Mouse (Mus musculus): ENCODE data around the gene Hnrnpul1. TPM values are rescaled to one million over a fixed set of nuclear protein-coding genes. Genes with fewer than 3 reads are reported as not detected.

Hnrnpul1 gene
- total and polyA plus RNA-seq, 2 experiments from 2014 or later, result 47.9 to 144 TPM

DNA sequence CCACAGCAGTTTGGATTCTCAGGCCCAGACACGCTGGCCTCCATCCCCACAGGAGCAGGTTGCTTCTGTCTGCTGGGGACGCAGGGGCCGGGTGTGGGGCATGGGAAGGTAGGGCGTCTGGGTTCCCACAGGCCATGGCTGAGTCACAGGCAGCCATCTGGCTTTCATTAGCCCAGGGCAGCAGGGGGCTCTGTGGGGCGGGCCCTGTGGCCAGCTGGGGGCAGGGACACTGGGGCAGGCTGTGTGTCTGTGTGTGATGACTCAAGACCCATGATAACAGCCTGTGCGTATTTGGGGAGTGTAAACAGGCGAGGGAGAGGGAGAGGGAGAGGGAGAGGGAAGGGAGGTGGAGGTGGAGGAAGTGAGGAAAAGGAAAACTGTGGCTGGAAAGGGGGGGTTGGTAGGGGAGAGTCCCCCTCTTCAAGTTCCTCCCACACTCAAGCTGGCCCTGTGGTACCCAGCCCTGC, 42.8 kb downstream of the Hnrnpul1 start:
- Histone ChIP-seq H3K9me3 (ENCODE audit: low read length) (no peaks in the 10 kb centered on the region), H3K4me3 (ENCODE audit: low read depth, low read length) (no peak overlapping the region), H3K9ac (no peak overlapping the region), H3K27ac (ENCODE audit: low read depth, low read length) (no peak overlapping the region), H3K4me1 (ENCODE audit: insufficient read depth) (no peaks in the 10 kb centered on the region), H3K36me3 (ENCODE audit: insufficient read depth) (peaks cover 39% of the 10 kb centered on the region), H3K27me3 (ENCODE audit: insufficient read depth, low read length) (no peaks in the 10 kb centered on the region), H3K4me2 (ENCODE audit: low read depth) (no peak overlapping the region)
- no peak for TF ChIP-seq CTCF (IDR thresholded peaks at IDR 0.05; ENCODE audit: low read depth)
- ATAC-seq (no peak), DNase-seq (no peak)
- WGBS, result 52% methylated on average over 7 of the region's 7 CpGs

DNA sequence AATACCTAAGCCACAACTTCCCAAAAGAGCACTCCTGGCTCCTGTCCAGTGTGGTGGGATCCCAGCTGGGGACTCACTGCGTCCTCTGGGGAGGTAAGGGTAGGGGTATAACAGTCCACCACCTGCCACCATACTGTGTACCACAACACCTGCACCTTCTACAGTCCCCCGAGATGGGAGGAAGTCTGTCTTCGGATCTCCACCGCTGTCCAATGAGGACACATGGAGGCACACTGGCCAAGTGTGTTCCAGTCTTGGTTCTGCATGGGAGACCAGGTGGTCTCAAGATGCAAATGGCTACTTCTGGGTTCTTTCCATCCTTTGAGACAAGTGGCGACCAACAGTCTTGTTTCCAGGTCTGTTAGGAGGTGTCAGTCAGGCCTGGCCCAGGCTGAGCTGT, 43.4 kb downstream of the Hnrnpul1 start:
- DNase-seq (no peak), ATAC-seq (no peak)
- H3K4me2 ChIP-seq (ENCODE audit: low read depth), result no peak overlapping the region
- H3K4me3 ChIP-seq (ENCODE audit: low read depth, low read length), result no peak overlapping the region
- no peak overlapping the region for H3K9ac ChIP-seq
- TF ChIP-seq CTCF (IDR thresholded peaks at IDR 0.05; ENCODE audit: low read depth), result no peak
- 73% methylated on average over 5 of the region's 5 CpGs for WGBS
- H3K4me1 ChIP-seq (ENCODE audit: insufficient read depth), result no peaks in the 10 kb centered on the region
- H3K27me3 ChIP-seq (ENCODE audit: insufficient read depth, low read length), result no peaks in the 10 kb centered on the region
- H3K9me3 ChIP-seq (ENCODE audit: low read length), result no peaks in the 10 kb centered on the region
- H3K36me3 ChIP-seq (ENCODE audit: insufficient read depth), result peaks cover 39% of the 10 kb centered on the region
- no peak overlapping the region for H3K27ac ChIP-seq (ENCODE audit: low read depth, low read length)

DNA sequence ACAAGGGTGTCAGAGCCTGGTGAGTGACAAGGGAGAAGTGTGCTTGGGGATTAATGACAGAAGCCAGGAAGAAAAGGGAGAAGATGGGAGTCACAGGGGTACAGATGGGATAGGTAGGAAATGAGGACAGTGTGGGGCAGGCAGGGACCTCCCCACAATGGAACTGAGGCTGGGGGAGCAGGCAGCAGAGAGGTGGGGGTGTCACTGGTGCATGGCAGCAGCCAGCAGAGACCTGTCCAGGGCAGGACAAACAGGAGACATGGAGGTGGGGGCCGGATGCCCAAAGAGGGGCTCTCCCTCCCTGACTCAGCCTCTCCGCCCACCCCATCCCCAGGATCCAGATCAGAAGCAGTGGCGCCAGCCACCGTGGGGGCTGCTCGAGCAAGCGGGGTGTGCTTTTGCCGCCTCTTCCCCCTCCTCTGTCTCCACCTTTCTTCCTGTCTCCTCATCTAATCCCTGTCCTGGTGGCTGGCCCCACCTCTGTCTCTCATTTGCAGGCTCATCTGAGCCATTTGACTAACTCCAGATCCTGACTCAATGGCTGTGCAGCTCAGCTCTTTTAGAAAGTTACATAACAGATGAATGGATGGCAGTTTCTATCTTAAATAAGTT, 43.9 kb downstream of the Hnrnpul1 start:
- DNase-seq (no peak), ATAC-seq (peak; percentile 13; the same call in 1 of the 2 replicates)
- Histone ChIP-seq H3K36me3 (ENCODE audit: insufficient read depth) (peaks cover 35% of the 10 kb centered on the region), H3K27me3 (ENCODE audit: insufficient read depth, low read length) (no peaks in the 10 kb centered on the region), H3K4me1 (ENCODE audit: insufficient read depth) (no peaks in the 10 kb centered on the region), H3K4me2 (ENCODE audit: low read depth) (no peak overlapping the region), H3K27ac (ENCODE audit: low read depth, low read length) (no peak overlapping the region), H3K9me3 (ENCODE audit: low read length) (no peaks in the 10 kb centered on the region), H3K4me3 (ENCODE audit: low read depth, low read length) (no peak overlapping the region), H3K9ac (no peak overlapping the region)
- no peak for TF ChIP-seq CTCF (IDR thresholded peaks at IDR 0.05; ENCODE audit: low read depth)
- 8% methylated on average over 7 of the region's 7 CpGs for WGBS

DNA sequence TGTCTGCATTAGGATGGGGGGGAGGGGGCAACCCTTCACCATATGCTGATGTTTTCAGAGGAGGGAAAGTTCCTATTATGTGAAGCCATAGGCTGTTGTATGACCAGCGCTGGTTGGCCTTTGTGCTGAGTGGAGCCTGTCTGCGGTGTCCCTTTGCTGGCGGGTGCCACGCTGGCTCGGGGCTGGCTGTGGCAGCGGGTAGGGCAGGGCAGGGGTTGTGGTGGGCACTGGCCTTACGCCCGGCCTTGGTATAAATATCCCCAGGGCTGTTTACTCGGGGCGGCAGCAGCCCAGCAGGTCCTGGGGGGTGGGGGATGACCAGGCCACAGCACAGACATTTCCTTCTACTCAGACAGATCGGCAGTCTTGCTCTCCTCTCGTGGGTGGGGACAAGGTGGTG, 44.6 kb downstream of the Hnrnpul1 start:
- Histone ChIP-seq H3K4me2 (ENCODE audit: low read depth) (no peak overlapping the region), H3K27me3 (ENCODE audit: insufficient read depth, low read length) (no peaks in the 10 kb centered on the region), H3K36me3 (ENCODE audit: insufficient read depth) (peaks cover 28% of the 10 kb centered on the region), H3K9ac (no peak overlapping the region), H3K9me3 (ENCODE audit: low read length) (no peaks in the 10 kb centered on the region), H3K4me1 (ENCODE audit: insufficient read depth) (0 out of 2 replicates have a peak, but pooled peaks cover 2% of the 10 kb centered on the region), H3K27ac (ENCODE audit: low read depth, low read length) (no peak overlapping the region), H3K4me3 (ENCODE audit: low read depth, low read length) (no peak overlapping the region)
- no peak for TF ChIP-seq CTCF (IDR thresholded peaks at IDR 0.05; ENCODE audit: low read depth)
- WGBS, result 12% methylated on average over 12 of the region's 12 CpGs
- DNase-seq (no peak), ATAC-seq (no peak; the same call in 1 of the 2 replicates)

DNA sequence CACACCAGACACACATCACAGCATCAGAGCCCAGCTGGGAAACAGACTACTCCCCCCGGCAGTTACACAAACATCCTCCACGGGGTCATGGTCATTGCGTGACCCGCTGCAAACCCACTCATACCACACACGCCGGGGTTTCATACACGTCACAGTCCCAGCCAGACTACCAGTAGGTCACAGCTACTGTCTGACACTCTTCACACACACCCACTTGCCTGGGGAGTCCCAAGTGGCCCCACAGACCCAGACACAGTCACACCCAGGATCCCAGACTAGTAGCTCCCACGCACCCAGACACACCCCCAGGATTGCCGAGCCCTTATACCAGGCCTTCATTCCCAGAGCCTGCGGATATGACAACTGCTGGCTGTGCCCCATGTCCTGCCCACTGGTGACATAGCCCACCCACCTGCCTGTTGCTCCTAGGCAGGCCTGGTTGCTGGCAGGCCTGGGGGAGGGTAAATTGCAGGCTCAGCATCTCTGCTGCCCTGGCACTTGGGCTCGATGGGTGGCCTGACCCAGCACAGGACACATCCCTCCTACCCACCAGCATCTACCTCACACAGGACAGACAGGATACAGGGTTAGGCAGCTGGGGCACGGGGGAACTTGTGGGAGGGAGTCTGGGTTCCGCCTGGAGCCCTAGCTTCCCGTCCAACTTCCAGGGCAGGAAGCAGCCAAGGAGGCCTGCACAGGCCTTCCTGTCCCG, 46.8 kb downstream of the Hnrnpul1 start:
- Histone ChIP-seq H3K9ac (no peak overlapping the region), H3K36me3 (ENCODE audit: insufficient read depth) (peaks cover 7% of the 10 kb centered on the region; the same call in 1 of the 2 replicates), H3K9me3 (ENCODE audit: low read length) (no peaks in the 10 kb centered on the region), H3K4me1 (ENCODE audit: insufficient read depth) (0 out of 2 replicates have a peak, but pooled peaks cover 2% of the 10 kb centered on the region), H3K27ac (ENCODE audit: low read depth, low read length) (no peak overlapping the region), H3K4me2 (ENCODE audit: low read depth) (no peak overlapping the region), H3K4me3 (ENCODE audit: low read depth, low read length) (no peak overlapping the region), H3K27me3 (ENCODE audit: insufficient read depth, low read length) (no peaks in the 10 kb centered on the region)
- WGBS, result 73% methylated on average over 15 of the region's 15 CpGs
- DNase-seq, result no peak
- no peak for ATAC-seq
- no peak for TF ChIP-seq CTCF (IDR thresholded peaks at IDR 0.05; ENCODE audit: low read depth)

DNA sequence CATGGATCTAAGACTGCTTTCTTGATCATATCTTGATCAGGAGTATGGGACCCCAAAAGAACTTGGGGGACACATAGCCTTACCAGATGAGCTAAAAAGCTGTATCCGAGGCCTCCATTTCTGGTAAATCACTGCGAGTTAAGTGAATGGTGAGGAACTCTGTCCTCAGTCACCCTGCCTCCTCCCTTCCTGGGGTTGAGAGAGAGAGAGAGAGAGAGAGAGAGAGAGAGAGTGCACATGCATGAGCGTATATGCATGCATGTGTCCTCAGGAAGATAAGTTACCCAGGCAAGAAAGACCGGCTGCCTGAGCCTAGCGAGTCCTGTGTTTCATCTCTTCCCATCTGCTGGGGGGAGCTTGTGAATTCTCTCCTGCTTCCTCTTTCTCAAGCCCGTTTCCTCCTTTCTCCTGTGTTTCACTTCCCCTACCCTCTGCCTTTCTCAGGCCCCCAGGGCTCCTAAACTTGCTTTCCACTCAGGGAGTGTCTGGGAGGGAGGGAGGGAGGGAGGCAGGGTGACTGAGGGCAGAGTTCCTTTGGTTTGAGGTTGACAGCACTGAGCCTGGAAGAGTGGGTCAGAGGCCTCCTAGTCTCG, 47.9 kb downstream of the Hnrnpul1 start:
- 0 out of 2 replicates have a peak, but pooled peaks cover 2% of the 10 kb centered on the region for H3K4me1 ChIP-seq (ENCODE audit: insufficient read depth)
- H3K9me3 ChIP-seq (ENCODE audit: low read length), result no peaks in the 10 kb centered on the region
- no peak overlapping the region for H3K27ac ChIP-seq (ENCODE audit: low read depth, low read length)
- H3K4me3 ChIP-seq (ENCODE audit: low read depth, low read length), result no peak overlapping the region
- H3K9ac ChIP-seq, result no peak overlapping the region
- no peak for TF ChIP-seq CTCF (IDR thresholded peaks at IDR 0.05; ENCODE audit: low read depth)
- no peaks in the 10 kb centered on the region for H3K27me3 ChIP-seq (ENCODE audit: insufficient read depth, low read length)
- H3K36me3 ChIP-seq (ENCODE audit: insufficient read depth), result no peaks in the 10 kb centered on the region; the same call in 1 of the 2 replicates
- DNase-seq (no peak), ATAC-seq (no peak)
- WGBS, result 66% methylated on average over 7 of the region's 7 CpGs
- no peak overlapping the region for H3K4me2 ChIP-seq (ENCODE audit: low read depth)

DNA sequence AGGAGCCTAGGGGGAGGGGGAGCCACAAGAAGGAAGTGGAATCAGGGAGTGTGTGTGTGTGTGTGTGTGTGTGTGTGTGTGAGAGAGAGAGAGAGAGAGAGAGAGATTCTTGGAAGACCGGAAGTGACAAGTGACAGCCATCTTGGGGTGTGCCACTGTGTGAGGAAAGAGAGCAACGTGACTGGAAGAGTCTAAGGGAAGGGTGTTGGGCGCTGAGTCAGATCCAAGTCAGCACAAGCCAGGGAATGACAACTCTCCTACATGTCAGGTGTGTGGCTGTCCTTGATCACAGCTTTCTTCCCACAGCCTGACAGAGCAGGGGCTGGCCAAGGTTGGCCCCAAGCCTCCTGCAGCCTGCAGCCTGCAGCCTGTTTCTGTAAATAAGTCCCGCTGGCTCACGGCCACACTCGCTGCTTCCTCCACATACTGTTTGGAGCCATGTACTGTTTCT, 48.7 kb downstream of the Hnrnpul1 start:
- Histone ChIP-seq H3K4me3 (ENCODE audit: low read depth, low read length) (no peak overlapping the region), H3K27ac (ENCODE audit: low read depth, low read length) (no peak overlapping the region), H3K36me3 (ENCODE audit: insufficient read depth) (no peaks in the 10 kb centered on the region), H3K27me3 (ENCODE audit: insufficient read depth, low read length) (no peaks in the 10 kb centered on the region), H3K4me2 (ENCODE audit: low read depth) (no peak overlapping the region), H3K9me3 (ENCODE audit: low read length) (no peaks in the 10 kb centered on the region), H3K4me1 (ENCODE audit: insufficient read depth) (0 out of 2 replicates have a peak, but pooled peaks cover 2% of the 10 kb centered on the region), H3K9ac (no peak overlapping the region)
- 56% methylated on average over 6 of the region's 6 CpGs for WGBS
- TF ChIP-seq CTCF (IDR thresholded peaks at IDR 0.05; ENCODE audit: low read depth), result no peak
- no peak for DNase-seq
- peak; percentile 51 for ATAC-seq

All from forebrain, postnatal 0 days (tissue).